Mouse (Mus musculus) liver, embryonic 13.5 days (tissue): Measurements from ENCODE around the gene Ankrd31. TPM values are rescaled to one million over a fixed set of nuclear protein-coding genes. Genes with fewer than 3 reads are reported as not detected.
"Not testable (repeated sequence)": the region's sequence is repeated elsewhere in the genome, so short reads cannot be mapped to it uniquely, and the experiment has no call there.

ENCODE experiments used
- ATAC-seq: fragments of 200-750 bp; cut with Nextera tagmentation; 2 replicates; pipeline ENCODE4 v1.8.0; 2017; ENCODE audit warnings: low read depth, mild to moderate bottlenecking, moderate number of reproducible peaks, moderate library complexity
- DNase-seq: peaks from one replicate; pipeline ENCODE4 v3.0.0; 2022
- H3K27ac ChIP-seq: fragments of 300-500 bp; sonication (generic); 2 replicates; pipeline ENCODE4 v1.5.1; 2015; ENCODE audit warnings: moderate library complexity, mild to moderate bottlenecking, inconsistent platforms
- H3K27me3 ChIP-seq: fragments of 300-500 bp; sonication (generic); 2 replicates; pipeline ENCODE4 v1.6.1; 2015; ENCODE audit warnings: mild to moderate bottlenecking, inconsistent platforms
- H3K36me3 ChIP-seq: fragments of 300-500 bp; sonication (generic); 2 replicates; pipeline ENCODE4 v1.6.1; 2015; ENCODE audit warnings: mild to moderate bottlenecking, inconsistent platforms
- H3K4me1 ChIP-seq: fragments of 300-500 bp; sonication (generic); replicated peaks from 2 replicates; pipeline ENCODE4 v1.6.1; 2015; ENCODE audit warnings: inconsistent platforms
- H3K4me2 ChIP-seq: fragments of 300-500 bp; sonication (generic); 2 replicates; pipeline ENCODE4 v1.6.1; 2015; ENCODE audit warnings: inconsistent platforms, mild to moderate bottlenecking, moderate library complexity
- H3K4me3 ChIP-seq: fragments of 300-500 bp; sonication (generic); replicated peaks from 2 replicates; pipeline ENCODE4 v1.5.1; 2015; ENCODE audit warnings: mild to moderate bottlenecking, inconsistent platforms
- H3K9ac ChIP-seq: fragments of 300-500 bp; sonication (generic); 2 replicates; pipeline ENCODE4 v1.6.1; 2015; ENCODE audit warnings: mild to moderate bottlenecking, inconsistent platforms
- H3K9me3 ChIP-seq: fragments of 300-500 bp; sonication (generic); replicated peaks from 2 replicates; pipeline ENCODE4 v1.6.1; 2016; ENCODE audit warnings: inconsistent platforms
- WGBS: fragments of 180-500 bp; shearing (Covaris S2); methylation state at CpG from one replicate; pipeline ENCODE4 v1.1.7; 2015; ENCODE audit not compliant: insufficient replicate concordance; 5-methylcytosine and 5-hydroxymethylcytosine counted together
- polyA plus RNA-seq: library from polyadenylated mRNA; unstranded; fragments of >200 nt; fragmentation: Nextera tagmentation; extraction: Ambion mirVana; gene quantifications from 2 replicates; pipeline ENCODE4 v1.2.1, GENCODE M21; 2015

Ankrd31 gene
- polyA plus RNA-seq, 1 experiment from 2014 or later: 0.12 TPM

GRCm38 (mm10) chr13:96859161-96859560, 111.1 kb downstream of the Ankrd31 start:
- no peak overlapping the region for H3K27ac ChIP-seq
- H3K27me3 ChIP-seq: no peaks in the 10 kb centered on the region
- no peak overlapping the region for H3K9ac ChIP-seq
- DNase-seq: no peak
- no peak overlapping the region for H3K4me2 ChIP-seq
- H3K4me1 ChIP-seq: no peaks in the 10 kb centered on the region
- H3K4me3 ChIP-seq: no peak overlapping the region
- 78% methylated on average over 3 of the region's 3 CpGs for WGBS
- H3K36me3 ChIP-seq: no peaks in the 10 kb centered on the region
- ATAC-seq: no peak
- no peaks in the 10 kb centered on the region for H3K9me3 ChIP-seq

DNA sequence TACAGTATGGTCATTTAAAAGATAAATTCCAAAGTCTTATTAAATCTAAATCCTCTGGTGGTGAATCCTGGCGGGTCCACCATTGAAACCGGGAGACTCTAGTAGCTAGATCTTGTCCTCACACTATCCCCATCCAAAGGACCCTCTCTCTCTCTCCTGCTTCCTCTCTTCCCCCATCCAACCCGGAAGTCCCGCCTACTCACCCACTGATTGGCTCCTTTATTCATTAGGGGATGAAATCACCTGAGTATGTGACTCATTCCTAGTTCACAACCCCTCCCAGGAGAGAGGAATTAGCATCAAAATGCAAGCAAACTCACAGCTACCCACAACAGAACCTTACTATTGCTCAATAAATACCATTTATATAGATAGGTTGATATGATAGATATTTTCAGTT, 122.7 kb downstream of the Ankrd31 start:
- H3K4me1 ChIP-seq: no peaks in the 10 kb centered on the region
- no peak overlapping the region for H3K27ac ChIP-seq
- WGBS: 54% methylated on average over 4 of the region's 4 CpGs
- no peaks in the 10 kb centered on the region for H3K36me3 ChIP-seq
- no peak overlapping the region for H3K4me3 ChIP-seq
- no peak overlapping the region for H3K4me2 ChIP-seq
- no peaks in the 10 kb centered on the region for H3K9me3 ChIP-seq
- H3K9ac ChIP-seq: no peak overlapping the region
- no peaks in the 10 kb centered on the region for H3K27me3 ChIP-seq
- DNase-seq (no peak), ATAC-seq (no peak)

GRCm38 (mm10) chr13:96874071-96874470, 126.0 kb downstream of the Ankrd31 start:
- no peak for DNase-seq
- no peaks in the 10 kb centered on the region for H3K4me1 ChIP-seq
- no peak overlapping the region for H3K4me2 ChIP-seq
- H3K9me3 ChIP-seq: no peaks in the 10 kb centered on the region
- H3K27ac ChIP-seq: no peak overlapping the region
- no peak for ATAC-seq
- H3K36me3 ChIP-seq: no peaks in the 10 kb centered on the region
- H3K9ac ChIP-seq: no peak overlapping the region
- no peaks in the 10 kb centered on the region for H3K27me3 ChIP-seq
- no peak overlapping the region for H3K4me3 ChIP-seq

GRCm38 (mm10) chr13:96878220-96879057, 130.4 kb downstream of the Ankrd31 start:
- WGBS: 68% methylated on average over 12 of the region's 12 CpGs
- Histone ChIP-seq H3K9ac (no peak overlapping the region), H3K4me1 (no peaks in the 10 kb centered on the region), H3K27me3 (no peaks in the 10 kb centered on the region), H3K4me2 (no peak overlapping the region), H3K27ac (no peak overlapping the region), H3K9me3 (no peaks in the 10 kb centered on the region), H3K36me3 (no peaks in the 10 kb centered on the region), H3K4me3 (no peak overlapping the region)
- no peak for ATAC-seq
- no peak for DNase-seq

DNA sequence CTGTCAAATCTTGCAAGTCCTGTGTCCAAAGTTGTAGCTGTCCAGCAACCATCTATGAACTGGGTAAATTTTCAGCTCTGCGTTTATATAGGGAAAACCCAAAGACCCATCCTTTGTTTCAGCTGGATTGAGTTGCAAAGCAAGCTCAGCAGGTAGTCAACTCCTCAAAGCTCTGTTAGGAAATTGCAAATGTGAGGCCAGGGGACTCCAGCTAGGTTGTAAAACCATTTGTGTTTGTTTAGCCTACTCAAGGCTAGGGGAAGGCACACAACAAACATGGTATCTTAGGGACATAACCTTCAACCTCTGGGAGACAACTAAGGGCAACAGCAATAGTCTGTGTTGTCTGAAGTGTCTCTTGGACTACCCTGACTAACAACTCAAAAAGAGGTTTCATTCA, 136.5 kb downstream of the Ankrd31 start:
- Histone ChIP-seq H3K4me2 (no peak overlapping the region), H3K27me3 (no peaks in the 10 kb centered on the region), H3K4me3 (no peak overlapping the region), H3K27ac (no peak overlapping the region), H3K9me3 (no peaks in the 10 kb centered on the region), H3K36me3 (no peaks in the 10 kb centered on the region), H3K9ac (no peak overlapping the region), H3K4me1 (no peaks in the 10 kb centered on the region)
- WGBS: 44% methylated on average over 1 of the region's 1 CpGs
- ATAC-seq (no peak), DNase-seq (no peak)

- Histone ChIP-seq H3K4me3 (no peak overlapping the region), H3K4me1 (no peaks in the 10 kb centered on the region), H3K9ac (no peak overlapping the region), H3K9me3 (no peaks in the 10 kb centered on the region), H3K4me2 (no peak overlapping the region), H3K36me3 (no peaks in the 10 kb centered on the region), H3K27me3 (no peaks in the 10 kb centered on the region), H3K27ac (no peak overlapping the region)
- ATAC-seq (peak; percentile 65; the same call in 1 of the 2 replicates), DNase-seq (no peak)
- 19% methylated on average over 2 of the region's 2 CpGs for WGBS
Observed at GRCm38 (mm10) chr13:96889985-96890384, 141.9 kb downstream of the Ankrd31 start.

GRCm38 (mm10) chr13:96895144-96895543, 147.1 kb downstream of the Ankrd31 start:
- no peaks in the 10 kb centered on the region for H3K9me3 ChIP-seq
- no peak overlapping the region for H3K4me3 ChIP-seq
- DNase-seq (no peak), ATAC-seq (no peak)
- no peak overlapping the region for H3K27ac ChIP-seq
- H3K9ac ChIP-seq: no peak overlapping the region
- H3K36me3 ChIP-seq: no peaks in the 10 kb centered on the region
- no peaks in the 10 kb centered on the region for H3K4me1 ChIP-seq
- H3K4me2 ChIP-seq: no peak overlapping the region
- 51% methylated on average over 2 of the region's 2 CpGs for WGBS
- no peaks in the 10 kb centered on the region for H3K27me3 ChIP-seq

DNA sequence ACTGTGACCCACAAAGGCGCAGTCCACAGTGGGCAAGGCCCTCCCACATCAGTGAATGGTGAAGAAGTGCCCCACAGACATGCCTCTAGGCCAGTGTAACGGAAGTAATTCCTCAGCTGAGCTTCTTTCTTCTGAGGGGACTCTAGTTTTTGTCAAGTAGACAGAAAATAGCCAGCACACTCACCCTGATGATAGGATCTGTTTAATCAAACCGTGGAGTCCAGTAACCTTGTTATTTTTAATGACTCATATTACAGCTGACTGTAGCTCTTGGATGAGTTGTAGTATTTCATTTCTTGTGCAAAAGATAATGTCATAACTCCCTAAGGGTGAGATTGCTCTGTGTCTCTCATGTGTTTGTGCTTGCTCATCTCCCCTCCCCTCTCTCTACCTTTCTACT, 158.6 kb downstream of the Ankrd31 start:
- ATAC-seq: no peak
- no peak overlapping the region for H3K9ac ChIP-seq
- no peaks in the 10 kb centered on the region for H3K4me1 ChIP-seq
- H3K4me3 ChIP-seq: no peak overlapping the region
- no peaks in the 10 kb centered on the region for H3K36me3 ChIP-seq
- no peak overlapping the region for H3K27ac ChIP-seq
- DNase-seq: no peak
- no peaks in the 10 kb centered on the region for H3K9me3 ChIP-seq
- H3K27me3 ChIP-seq: no peaks in the 10 kb centered on the region
- no peak overlapping the region for H3K4me2 ChIP-seq
- WGBS: 50% methylated on average over 3 of the region's 3 CpGs

- ATAC-seq (no peak), DNase-seq (no peak)
- Histone ChIP-seq H3K9me3 (no peaks in the 10 kb centered on the region), H3K4me1 (no peaks in the 10 kb centered on the region), H3K4me2 (no peak overlapping the region), H3K27ac (no peak overlapping the region), H3K4me3 (no peak overlapping the region), H3K27me3 (no peaks in the 10 kb centered on the region), H3K36me3 (no peaks in the 10 kb centered on the region), H3K9ac (no peak overlapping the region)
- 55% methylated on average over 3 of the region's 3 CpGs for WGBS
Observed at GRCm38 (mm10) chr13:96911202-96911601, 163.1 kb downstream of the Ankrd31 start.

GRCm38 (mm10) chr13:96923134-96923533, 175.1 kb downstream of the Ankrd31 start:
- not testable (repeated sequence) for H3K4me3 ChIP-seq, H3K9me3 ChIP-seq, H3K4me2 ChIP-seq, H3K9ac ChIP-seq, H3K36me3 ChIP-seq, DNase-seq, ATAC-seq, H3K27ac ChIP-seq
- 77% methylated on average over 4 of the region's 4 CpGs for WGBS
- Histone ChIP-seq H3K4me1 (peaks cover 16% of the 10 kb centered on the region), H3K27me3 (peaks cover 48% of the 10 kb centered on the region)

GRCm38 (mm10) chr13:96923999-96924961, 176.2 kb downstream of the Ankrd31 start, which contains the start of gene Gcnt4:
TSS of gene Gcnt4 (plus strand) at chr13:96924689.
- peaks cover 16% of the 10 kb centered on the region for H3K4me1 ChIP-seq
- H3K27ac ChIP-seq: no peak within 1 kb of the TSS
- DNase-seq (peak; percentile 22), ATAC-seq (peak; percentile 74)
- H3K9me3 ChIP-seq: no peaks in the 10 kb centered on the region
- WGBS: 7% methylated on average over 56 of the region's 56 CpGs
- peak within 1 kb of the TSS; percentile 64 for H3K9ac ChIP-seq
- peak within 1 kb of the TSS; percentile 66 for H3K4me3 ChIP-seq
- peak within 1 kb of the TSS; percentile 78 for H3K4me2 ChIP-seq
- peaks cover 52% of the 10 kb centered on the region for H3K27me3 ChIP-seq
- H3K36me3 ChIP-seq: no peaks in the 10 kb centered on the region
